Mouse (Mus musculus): Measurements from ENCODE around the gene Adamts4. TPM values are rescaled to one million over a fixed set of nuclear protein-coding genes. Genes with fewer than 3 reads are reported as not detected.

The Adamts4 gene
- polyA plus RNA-seq, 1 experiment from 2014 or later, result 4.6 TPM

DNA sequence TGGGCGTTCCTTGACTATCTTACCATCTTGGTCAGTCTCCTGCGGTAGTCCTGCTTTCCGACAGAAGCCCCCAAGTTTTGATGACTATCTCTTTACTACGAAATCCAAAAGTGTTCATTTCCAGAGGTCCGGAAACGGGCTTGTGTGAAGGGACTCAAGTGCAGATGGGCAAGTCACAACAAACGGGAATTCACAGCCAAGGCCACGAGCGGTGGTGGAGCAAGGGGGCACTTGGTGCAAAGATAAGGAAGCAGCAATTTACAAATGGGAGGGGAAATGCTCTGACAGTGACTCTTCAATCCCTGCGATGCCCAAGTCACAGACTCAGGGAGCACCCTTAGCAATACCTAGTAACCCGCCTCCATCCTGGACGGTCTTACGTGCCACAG is 2.8 kb upstream of the Adamts4 start:
- WGBS, result 12% methylated on average over 13 of the region's 13 CpGs
- H3K36me3 ChIP-seq (ENCODE audit: control insufficient read depth, insufficient read depth, low read length), result 0 out of 2 replicates have a peak, but pooled peaks cover 3% of the 10 kb centered on the region
- DNase-seq (ENCODE audit: low spot score), result no peak
- peak overlapping the region; percentile 26 for H3K4me3 ChIP-seq (ENCODE audit: low read depth, low read length)
- H3K27ac ChIP-seq (ENCODE audit: low read depth, low read length), result peak overlapping the region; percentile 43
- no peaks in the 10 kb centered on the region for H3K27me3 ChIP-seq (ENCODE audit: control insufficient read depth, insufficient read depth, low read length)
- no peaks in the 10 kb centered on the region for H3K9me3 ChIP-seq (ENCODE audit: control insufficient read depth, low read length)
- ATAC-seq (ENCODE audit: low FRiP score), result peak; percentile 10; the same call in 1 of the 2 replicates
- peak overlapping the region; percentile 52 for H3K4me2 ChIP-seq (replicated peaks; ENCODE audit: low read depth, low read length)
- peak overlapping the region; percentile 35; the same call in 1 of the 2 replicates for H3K9ac ChIP-seq (ENCODE audit: low read depth, low read length)
- peaks cover 14% of the 10 kb centered on the region for H3K4me1 ChIP-seq (replicated peaks; ENCODE audit: control insufficient read depth, insufficient read depth, low read length)

DNA sequence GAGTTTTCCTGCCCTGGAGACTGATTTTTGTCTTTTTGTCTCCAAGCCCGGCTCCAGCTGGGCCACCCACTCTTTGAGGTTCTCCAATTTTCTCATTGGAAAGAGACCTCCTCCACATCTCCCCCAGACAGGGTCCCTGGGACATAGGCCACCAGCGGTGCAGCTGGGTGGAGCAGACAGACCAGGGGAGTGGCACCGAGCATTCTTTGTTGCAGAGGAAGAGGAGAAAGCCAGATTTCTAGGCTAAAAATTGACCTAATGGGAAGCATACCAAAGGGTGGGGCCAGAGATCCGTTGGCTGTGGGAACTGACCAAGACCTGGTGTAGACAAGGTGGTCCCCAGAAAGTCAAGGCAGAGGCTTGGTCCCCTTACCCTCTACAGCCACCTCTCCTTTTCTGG is 2.3 kb upstream of the Adamts4 start:
- H3K27ac ChIP-seq (ENCODE audit: low read depth, low read length), result peak overlapping the region; percentile 43
- H3K9ac ChIP-seq (ENCODE audit: low read depth, low read length), result no peak overlapping the region
- peak overlapping the region; percentile 26; the same call in 1 of the 2 replicates for H3K4me3 ChIP-seq (ENCODE audit: low read depth, low read length)
- H3K27me3 ChIP-seq (ENCODE audit: control insufficient read depth, insufficient read depth, low read length), result no peaks in the 10 kb centered on the region
- ATAC-seq (ENCODE audit: low FRiP score) (no peak), DNase-seq (ENCODE audit: low spot score) (peak; percentile 22)
- no peaks in the 10 kb centered on the region for H3K9me3 ChIP-seq (ENCODE audit: control insufficient read depth, low read length)
- 34% methylated on average over 4 of the region's 4 CpGs for WGBS
- peaks cover 14% of the 10 kb centered on the region for H3K4me1 ChIP-seq (replicated peaks; ENCODE audit: control insufficient read depth, insufficient read depth, low read length)
- H3K36me3 ChIP-seq (ENCODE audit: control insufficient read depth, insufficient read depth, low read length), result no peaks in the 10 kb centered on the region
- peak overlapping the region; percentile 52 for H3K4me2 ChIP-seq (replicated peaks; ENCODE audit: low read depth, low read length)

DNA sequence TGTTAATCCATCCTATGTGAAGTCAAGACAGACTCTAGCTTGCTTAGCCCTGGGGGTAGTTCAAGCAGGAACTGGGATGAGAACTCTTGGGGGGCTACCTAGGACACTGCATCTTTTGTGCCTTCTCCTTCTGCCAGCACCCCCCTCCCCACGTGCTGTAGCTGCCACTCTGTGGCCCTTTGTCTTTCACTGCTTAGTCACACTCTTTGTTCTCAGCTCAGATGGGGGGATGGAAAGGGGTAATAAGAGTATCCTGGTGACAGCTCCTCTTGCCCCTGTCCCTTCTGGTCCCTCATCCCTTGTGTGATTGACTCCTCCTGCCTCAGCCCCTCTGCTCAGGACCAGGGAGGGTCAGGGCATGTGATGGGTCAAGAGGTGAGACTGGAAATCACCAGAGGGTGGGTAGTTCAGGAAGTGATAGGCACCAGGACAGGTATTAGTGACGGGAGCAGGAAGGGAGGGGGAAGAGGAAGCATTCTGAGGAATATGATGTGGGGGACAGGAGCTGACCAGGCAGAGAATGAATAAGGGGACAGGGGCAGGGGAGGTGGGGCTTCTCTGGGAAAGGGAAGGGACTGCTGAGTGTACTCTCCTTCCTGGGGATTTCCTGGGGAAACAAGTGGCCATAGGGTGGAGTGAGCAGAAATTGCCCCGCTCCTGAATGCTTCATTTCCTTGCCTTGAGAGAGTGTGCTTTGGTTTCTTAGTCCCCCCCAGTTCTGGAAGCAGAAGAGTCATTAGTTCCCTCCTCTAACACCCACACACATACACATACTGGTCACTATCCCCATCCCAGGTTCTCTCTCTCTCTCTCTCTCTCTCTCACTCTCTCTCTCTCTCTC is 1.6 kb upstream of the Adamts4 start:
- no peaks in the 10 kb centered on the region for H3K36me3 ChIP-seq (ENCODE audit: control insufficient read depth, insufficient read depth, low read length)
- peak; percentile 4; the same call in 1 of the 2 replicates for ATAC-seq (ENCODE audit: low FRiP score)
- no peaks in the 10 kb centered on the region for H3K27me3 ChIP-seq (ENCODE audit: control insufficient read depth, insufficient read depth, low read length)
- no peak overlapping the region for H3K4me3 ChIP-seq (ENCODE audit: low read depth, low read length)
- H3K9me3 ChIP-seq (ENCODE audit: control insufficient read depth, low read length), result no peaks in the 10 kb centered on the region
- no peak overlapping the region for H3K27ac ChIP-seq (ENCODE audit: low read depth, low read length)
- WGBS, result 29% methylated on average over 3 of the region's 3 CpGs
- H3K9ac ChIP-seq (ENCODE audit: low read depth, low read length), result no peak overlapping the region
- H3K4me2 ChIP-seq (replicated peaks; ENCODE audit: low read depth, low read length), result no peak overlapping the region
- peak; percentile 36 for DNase-seq (ENCODE audit: low spot score)
- peaks cover 14% of the 10 kb centered on the region for H3K4me1 ChIP-seq (replicated peaks; ENCODE audit: control insufficient read depth, insufficient read depth, low read length)

DNA sequence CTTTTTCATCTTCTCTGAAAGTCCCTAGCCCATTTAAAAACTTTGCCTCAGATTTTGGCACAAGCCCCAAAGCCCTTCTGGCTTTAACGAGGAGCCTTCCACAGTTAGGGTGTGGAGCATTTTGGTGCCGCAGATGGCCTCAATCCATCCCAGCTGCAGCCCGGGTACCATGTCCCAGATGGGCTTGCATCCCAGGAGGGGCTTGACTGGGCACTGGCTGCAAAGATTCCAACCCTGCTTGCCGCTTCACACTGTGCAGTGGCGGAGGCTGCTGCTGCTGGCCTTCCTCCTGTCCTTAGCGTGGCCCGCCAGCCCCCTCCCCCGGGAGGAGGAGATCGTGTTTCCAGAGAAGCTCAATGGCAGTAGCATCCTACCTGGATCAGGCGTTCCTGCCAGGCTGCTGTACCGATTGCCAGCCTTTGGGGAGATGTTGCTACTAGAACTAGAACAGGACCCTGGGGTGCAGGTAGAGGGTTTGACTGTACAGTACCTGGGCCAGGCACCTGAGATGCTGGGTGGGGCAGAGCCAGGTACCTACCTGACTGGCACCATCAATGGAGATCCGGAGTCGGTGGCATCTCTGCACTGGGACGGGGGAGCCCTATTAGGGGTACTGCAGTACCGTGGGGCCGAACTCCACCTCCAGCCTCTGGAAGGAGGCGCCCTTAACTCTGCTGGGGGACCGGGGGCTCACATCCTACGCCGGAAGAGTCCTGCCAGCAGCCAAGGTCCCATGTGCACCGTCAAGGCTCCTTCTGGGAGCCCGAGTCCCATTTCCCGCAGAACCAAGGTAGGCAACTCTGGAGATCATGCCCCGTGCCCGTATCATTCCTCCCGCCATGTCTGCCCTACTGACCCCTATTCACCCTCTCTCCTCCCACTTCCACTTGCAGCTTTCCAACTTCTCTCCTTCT is 716 bp downstream of the Adamts4 start, which contains the start of gene Ndufs2:
Ndufs2 (minus strand) TSS at position 709 of the 914 bp plus-strand sequence.
- no peaks in the 10 kb centered on the region for H3K27me3 ChIP-seq (ENCODE audit: control insufficient read depth, insufficient read depth, low read length)
- peaks cover 14% of the 10 kb centered on the region for H3K4me1 ChIP-seq (replicated peaks; ENCODE audit: control insufficient read depth, insufficient read depth, low read length)
- H3K4me2 ChIP-seq (replicated peaks; ENCODE audit: low read depth, low read length), result peak within 1 kb of the TSS; percentile 45
- H3K9ac ChIP-seq (ENCODE audit: low read depth, low read length), result peak within 1 kb of the TSS; percentile 33; the same call in 1 of the 2 replicates
- no peaks in the 10 kb centered on the region for H3K36me3 ChIP-seq (ENCODE audit: control insufficient read depth, insufficient read depth, low read length)
- WGBS, result 10% methylated on average over 25 of the region's 26 CpGs
- H3K4me3 ChIP-seq (ENCODE audit: low read depth, low read length), result peak within 1 kb of the TSS; percentile 23
- peak within 1 kb of the TSS; percentile 67 for H3K27ac ChIP-seq (ENCODE audit: low read depth, low read length)
- no peaks in the 10 kb centered on the region for H3K9me3 ChIP-seq (ENCODE audit: control insufficient read depth, low read length)
- ATAC-seq (ENCODE audit: low FRiP score), result 0 out of 2 replicates have a peak, but pooled peaks have one; percentile 15
- DNase-seq (ENCODE audit: low spot score), result peak; percentile 48

DNA sequence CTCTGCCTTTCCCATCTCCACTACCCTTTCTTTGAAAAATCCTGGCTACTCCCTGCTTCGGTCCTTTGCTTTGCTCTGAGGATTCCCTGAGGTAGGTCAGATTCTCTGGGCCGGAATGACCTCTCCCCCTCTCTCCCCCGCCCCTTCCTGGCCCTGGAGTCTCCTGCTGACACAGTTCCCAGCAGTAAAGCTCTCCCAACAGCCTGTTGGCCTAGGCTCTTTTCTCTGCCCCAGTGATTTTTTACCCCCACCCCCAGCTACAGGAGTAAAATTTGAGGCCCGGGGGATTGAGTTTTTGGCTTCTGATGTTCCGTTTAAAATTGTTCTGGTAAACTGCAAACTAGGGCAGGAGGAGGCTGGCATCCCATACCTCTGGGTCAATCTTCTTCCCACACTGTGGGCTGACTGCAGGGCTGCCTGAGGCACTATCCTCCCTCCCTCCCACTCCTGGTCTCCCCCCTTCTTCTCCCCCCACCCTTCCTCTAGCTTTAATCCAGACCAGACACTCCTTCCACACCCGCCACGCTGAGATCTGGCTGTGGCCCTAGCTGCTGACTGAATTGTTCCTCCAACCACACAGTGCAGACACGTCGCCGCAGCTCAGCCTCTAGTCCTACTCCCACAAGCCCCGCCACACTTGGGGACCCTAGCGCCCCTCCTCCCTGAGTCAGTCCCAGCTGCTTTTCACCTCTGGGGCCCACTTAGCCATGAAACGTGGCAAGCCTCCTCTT is 1.5 kb downstream of the Adamts4 start:
- WGBS, result 2% methylated on average over 13 of the region's 13 CpGs
- DNase-seq (ENCODE audit: low spot score) (peak; percentile 48), ATAC-seq (ENCODE audit: low FRiP score) (no peak)
- H3K27me3 ChIP-seq (ENCODE audit: control insufficient read depth, insufficient read depth, low read length), result no peaks in the 10 kb centered on the region
- H3K4me2 ChIP-seq (replicated peaks; ENCODE audit: low read depth, low read length), result peak overlapping the region; percentile 45
- H3K36me3 ChIP-seq (ENCODE audit: control insufficient read depth, insufficient read depth, low read length), result no peaks in the 10 kb centered on the region
- no peaks in the 10 kb centered on the region for H3K9me3 ChIP-seq (ENCODE audit: control insufficient read depth, low read length)
- H3K27ac ChIP-seq (ENCODE audit: low read depth, low read length), result peak overlapping the region; percentile 56; the same call in 1 of the 2 replicates
- peak overlapping the region; percentile 27; the same call in 1 of the 2 replicates for H3K9ac ChIP-seq (ENCODE audit: low read depth, low read length)
- peak overlapping the region; percentile 23; the same call in 1 of the 2 replicates for H3K4me3 ChIP-seq (ENCODE audit: low read depth, low read length)
- H3K4me1 ChIP-seq (replicated peaks; ENCODE audit: control insufficient read depth, insufficient read depth, low read length), result peaks cover 10% of the 10 kb centered on the region

DNA sequence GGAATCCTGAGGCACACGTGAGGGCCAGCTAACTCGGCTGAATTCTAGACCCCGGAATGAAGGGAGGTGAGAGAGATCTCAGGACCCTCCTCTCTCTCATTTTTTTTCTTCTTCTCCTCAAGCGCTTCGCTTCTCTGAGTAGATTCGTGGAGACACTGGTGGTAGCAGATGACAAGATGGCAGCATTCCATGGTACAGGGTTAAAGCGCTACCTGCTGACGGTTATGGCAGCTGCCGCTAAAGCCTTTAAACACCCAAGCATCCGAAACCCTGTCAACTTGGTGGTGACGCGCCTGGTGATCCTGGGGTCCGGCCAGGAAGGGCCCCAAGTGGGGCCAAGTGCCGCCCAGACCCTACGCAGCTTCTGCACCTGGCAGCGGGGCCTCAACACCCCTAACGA is 2.2 kb downstream of the Adamts4 start:
- WGBS, result 54% methylated on average over 17 of the region's 17 CpGs
- Histone ChIP-seq H3K27me3 (ENCODE audit: control insufficient read depth, insufficient read depth, low read length) (no peaks in the 10 kb centered on the region), H3K4me2 (replicated peaks; ENCODE audit: low read depth, low read length) (0 out of 2 replicates have a peak overlapping the region, but pooled peaks have one; percentile 45), H3K27ac (ENCODE audit: low read depth, low read length) (no peak overlapping the region; the same call in 1 of the 2 replicates), H3K9ac (ENCODE audit: low read depth, low read length) (peak overlapping the region; percentile 27; the same call in 1 of the 2 replicates), H3K4me1 (replicated peaks; ENCODE audit: control insufficient read depth, insufficient read depth, low read length) (peaks cover 10% of the 10 kb centered on the region), H3K9me3 (ENCODE audit: control insufficient read depth, low read length) (no peaks in the 10 kb centered on the region), H3K36me3 (ENCODE audit: control insufficient read depth, insufficient read depth, low read length) (no peaks in the 10 kb centered on the region), H3K4me3 (ENCODE audit: low read depth, low read length) (no peak overlapping the region)
- DNase-seq (ENCODE audit: low spot score) (no peak), ATAC-seq (ENCODE audit: low FRiP score) (no peak)

DNA sequence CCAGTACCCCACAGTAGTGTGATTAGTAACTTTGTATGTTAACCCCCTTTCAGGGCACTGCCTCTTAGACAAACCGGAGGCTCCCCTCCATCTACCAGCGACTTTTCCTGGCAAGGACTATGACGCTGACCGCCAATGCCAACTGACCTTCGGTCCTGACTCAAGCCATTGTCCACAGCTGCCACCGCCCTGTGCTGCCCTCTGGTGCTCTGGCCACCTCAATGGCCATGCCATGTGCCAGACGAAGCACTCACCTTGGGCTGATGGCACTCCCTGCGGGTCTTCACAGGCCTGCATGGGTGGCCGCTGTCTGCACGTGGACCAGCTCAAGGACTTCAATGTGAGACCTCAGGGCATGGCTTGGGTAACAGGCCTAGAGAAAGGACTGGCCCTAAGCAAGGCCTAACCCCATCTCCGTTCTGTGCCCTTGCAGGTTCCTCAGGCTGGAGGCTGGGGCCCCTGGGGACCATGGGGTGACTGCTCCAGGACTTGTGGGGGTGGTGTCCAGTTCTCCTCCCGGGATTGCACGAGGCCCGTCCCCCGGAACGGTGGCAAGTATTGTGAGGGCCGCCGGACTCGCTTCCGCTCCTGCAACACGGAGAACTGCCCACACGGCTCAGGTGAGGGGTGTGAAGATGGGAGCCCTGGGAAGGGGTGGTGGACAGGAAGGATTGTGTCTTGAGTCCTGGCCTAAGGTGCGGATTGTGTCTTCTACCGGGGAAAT is 6.0 kb downstream of the Adamts4 start:
- no peaks in the 10 kb centered on the region for H3K9me3 ChIP-seq (ENCODE audit: control insufficient read depth, low read length)
- 92% methylated on average over 24 of the region's 24 CpGs for WGBS
- no peak overlapping the region for H3K4me3 ChIP-seq (ENCODE audit: low read depth, low read length)
- ATAC-seq (ENCODE audit: low FRiP score), result no peak
- H3K4me1 ChIP-seq (replicated peaks; ENCODE audit: control insufficient read depth, insufficient read depth, low read length), result peaks cover 3% of the 10 kb centered on the region; the same call in 1 of the 2 replicates
- H3K36me3 ChIP-seq (ENCODE audit: control insufficient read depth, insufficient read depth, low read length), result no peaks in the 10 kb centered on the region
- H3K9ac ChIP-seq (ENCODE audit: low read depth, low read length), result no peak overlapping the region
- no peak overlapping the region for H3K4me2 ChIP-seq (replicated peaks; ENCODE audit: low read depth, low read length)
- DNase-seq (ENCODE audit: low spot score), result no peak
- H3K27ac ChIP-seq (ENCODE audit: low read depth, low read length), result no peak overlapping the region
- H3K27me3 ChIP-seq (ENCODE audit: control insufficient read depth, insufficient read depth, low read length), result no peaks in the 10 kb centered on the region

Data from hindbrain, embryonic 11.5 days (tissue).